Mouse (Mus musculus): ENCODE measurements around the gene Mill2.
"Not testable (repeated sequence)": the region's sequence is repeated elsewhere in the genome, so short reads cannot be mapped to it uniquely, and the experiment has no call there.

The Mill2 gene

DNA sequence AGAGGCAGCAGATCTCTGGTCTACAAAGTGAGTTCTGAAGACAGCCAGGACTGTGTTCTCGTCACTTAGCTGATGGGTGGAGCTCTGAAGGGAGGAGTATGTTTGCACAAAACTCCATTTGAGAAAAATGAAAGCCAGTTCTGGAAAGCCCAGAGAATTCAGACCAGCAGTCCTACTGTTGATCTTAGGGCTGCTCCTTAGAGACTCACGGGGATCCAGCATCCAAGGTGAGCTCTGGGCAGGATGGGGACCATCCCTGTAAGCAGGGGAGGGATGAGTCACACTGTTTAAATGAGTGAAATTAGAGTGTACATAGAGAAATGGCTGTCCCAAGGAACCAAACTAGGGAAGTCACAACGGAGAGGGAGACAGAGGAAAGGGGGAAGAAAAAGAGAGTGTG lies at the start of gene Mill2:
Mill2 (plus strand) TSS at position 102 of the 400 bp plus-strand sequence.
- no peak for DNase-seq

DNA sequence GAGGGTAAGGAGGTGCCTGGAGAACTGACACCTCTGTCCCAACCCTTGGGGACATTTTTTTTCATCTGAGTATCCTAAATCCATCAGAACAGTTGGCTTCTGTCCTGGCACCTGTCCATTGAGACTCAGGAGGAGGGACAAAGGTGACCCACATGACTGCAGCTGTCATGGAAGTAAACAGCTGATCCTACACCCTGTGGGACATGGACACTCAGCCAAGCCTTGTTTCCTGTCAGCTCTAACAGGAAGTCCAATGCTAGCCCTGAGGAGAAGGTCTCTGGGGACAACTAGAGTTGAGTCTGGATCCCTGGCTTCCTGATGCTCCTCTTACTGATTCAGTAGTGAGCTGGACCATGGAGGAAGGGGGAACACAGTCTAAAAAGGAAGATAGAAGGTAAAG lies 49.1 kb upstream of the Mill2 start:
- DNase-seq: not testable (repeated sequence)

DNA sequence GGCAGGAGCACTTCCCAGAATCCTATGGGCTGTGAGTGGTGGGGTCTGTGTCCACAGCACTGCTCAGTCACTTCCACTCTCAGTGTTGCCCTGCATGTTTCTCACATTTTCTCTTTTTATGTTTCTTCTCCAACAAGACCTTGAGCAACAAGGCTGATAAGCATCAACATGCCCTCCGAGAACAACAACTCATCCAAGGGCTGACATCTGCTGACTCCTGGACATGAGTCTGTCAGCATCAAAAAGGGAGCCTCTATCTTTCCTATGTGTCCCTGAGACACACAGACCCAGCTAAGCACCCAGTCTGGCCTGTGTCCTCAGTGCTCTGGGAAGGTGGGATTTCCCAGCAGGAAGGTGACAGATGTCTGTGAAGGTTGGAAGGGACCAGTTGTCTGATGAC lies 41.3 kb upstream of the Mill2 start, which contains the start of gene Psg19:
Psg19 (minus strand) TSS at position 101 of the 400 bp plus-strand sequence.
- DNase-seq: no peak

DNA sequence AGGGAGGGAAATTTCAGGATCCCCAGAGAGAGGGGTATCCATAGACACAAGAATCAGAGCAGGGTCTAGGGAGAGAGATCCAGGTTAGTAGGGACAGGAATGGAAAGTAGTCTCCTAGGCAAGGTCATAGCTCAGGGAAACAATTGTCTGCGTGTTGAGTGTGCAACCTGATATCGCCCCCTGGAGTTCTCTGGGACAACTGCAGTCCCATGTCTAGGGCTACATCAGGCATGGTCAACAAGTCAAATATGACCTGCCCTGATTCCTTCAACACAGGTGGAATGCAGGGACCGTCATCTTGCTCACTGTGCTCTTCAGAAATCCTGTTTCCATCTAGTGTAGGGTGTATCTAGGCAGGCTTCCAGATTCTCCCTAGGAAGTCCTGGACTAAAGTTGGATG lies 40.6 kb upstream of the Mill2 start:
- no peak for DNase-seq

DNA sequence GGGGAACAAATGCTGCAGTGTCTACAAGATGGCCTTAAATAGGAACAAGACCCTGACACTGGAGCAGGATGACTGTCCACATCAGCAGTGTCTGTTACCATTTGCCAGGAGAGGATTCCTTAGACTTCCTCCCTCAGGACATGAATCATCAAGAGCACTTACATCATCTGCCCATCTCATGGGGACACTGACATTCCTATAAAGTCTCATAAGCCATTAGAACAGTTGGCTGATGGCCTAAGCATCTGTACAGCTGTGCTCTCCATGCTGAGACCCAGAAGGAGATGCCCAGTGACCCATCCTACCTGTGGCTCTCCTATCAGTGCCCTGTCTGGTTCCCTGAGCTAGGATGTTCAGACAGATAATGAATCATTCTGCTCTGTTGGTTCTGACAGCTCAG lies 36.2 kb upstream of the Mill2 start:
- no peak for DNase-seq

DNA sequence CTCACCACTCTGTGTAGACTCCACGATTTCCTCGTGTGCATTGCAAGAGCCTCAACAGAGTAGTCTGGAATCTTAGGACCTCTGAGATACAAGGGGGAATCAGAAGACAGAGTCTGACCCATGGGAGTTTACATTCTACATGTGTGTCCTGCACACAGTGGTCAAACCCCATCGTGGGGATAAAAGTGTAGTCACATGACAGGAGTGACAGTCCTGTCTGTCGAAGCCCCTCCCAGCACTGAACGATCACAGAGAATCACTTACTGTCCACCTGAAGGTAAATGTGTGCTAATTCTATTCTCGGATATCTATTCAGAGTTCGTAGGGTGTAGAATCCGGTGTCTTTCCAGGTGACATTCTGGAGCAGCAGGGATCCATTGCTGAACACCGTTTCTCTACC lies 21.5 kb upstream of the Mill2 start:
- no peak for DNase-seq

DNA sequence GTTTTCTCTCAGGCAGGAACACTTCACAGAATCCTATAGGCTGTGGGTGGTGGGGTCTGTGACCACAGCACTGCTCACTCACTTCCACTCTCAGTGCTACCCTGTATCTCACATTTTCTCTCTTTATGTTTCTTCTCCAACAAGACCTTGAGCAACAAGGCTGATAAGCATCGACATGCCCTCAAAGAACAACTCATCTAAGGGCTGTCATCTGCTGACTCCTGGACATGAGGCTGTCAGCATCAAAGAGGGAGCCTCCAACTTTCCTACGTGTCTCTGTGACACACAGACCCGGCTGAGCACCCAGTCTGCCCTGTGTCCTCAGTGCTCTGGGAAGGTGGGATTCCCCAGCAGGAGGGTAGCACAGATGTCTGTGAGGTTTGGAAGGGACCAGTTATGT lies 18.3 kb upstream of the Mill2 start, which contains the start of gene Psg17:
Psg17 (minus strand) TSS at position 101 of the 400 bp plus-strand sequence.
- no peak for DNase-seq

DNA sequence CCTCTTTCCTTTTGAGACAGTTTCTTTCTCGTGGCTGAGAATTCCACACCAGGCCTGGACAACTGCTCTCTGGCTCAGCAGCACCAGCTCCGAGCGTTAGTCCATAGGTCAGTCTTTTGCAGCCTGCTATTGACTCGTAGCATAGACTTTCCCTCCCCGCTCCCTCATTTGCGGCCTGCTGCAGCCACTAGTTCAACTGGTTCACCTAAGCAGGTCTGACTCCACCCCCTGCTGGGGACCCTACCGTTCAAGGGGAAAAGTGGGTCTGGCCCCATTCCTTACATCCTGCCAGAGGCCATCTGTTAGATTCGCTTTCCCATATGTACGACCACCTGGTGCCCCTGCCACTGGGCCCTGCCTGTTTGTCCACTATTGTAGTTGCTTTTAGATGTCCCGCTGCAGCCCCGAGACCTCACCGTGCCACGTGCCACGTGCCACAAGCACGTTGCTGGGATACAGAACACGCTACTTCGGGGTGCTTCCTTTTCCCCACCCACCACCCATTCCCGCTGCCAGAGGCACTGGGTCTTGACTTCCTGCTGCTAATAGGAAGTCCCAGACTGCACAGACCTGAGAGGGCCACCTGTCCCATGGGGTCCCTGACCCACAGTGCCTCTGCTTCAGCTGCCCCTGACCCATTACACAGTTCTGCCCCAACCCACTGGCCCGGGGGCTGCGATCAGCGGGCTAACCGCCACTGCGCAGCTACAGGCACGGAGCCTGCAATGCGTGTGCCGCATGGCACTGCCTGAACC lies 11.8 kb upstream of the Mill2 start:
- no peak for DNase-seq

DNA sequence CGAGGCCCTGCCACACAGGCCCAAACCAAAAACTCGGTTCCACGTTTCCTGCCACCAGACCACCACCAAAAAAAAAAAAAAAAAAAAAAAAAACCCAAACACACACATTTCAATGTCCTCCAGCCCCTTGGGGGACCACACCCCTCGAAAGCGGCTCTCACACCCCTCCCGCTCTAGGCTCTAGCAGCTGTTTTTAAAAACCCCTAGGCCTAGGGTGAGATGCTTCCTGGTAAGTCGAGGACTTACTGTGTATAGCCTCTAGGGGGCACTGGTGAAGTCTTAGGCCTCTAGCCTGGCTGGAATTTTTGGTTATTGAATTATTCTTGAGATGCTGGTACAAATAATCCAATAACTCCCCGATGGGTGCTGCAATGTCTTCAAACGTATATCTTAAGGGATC lies 11.2 kb upstream of the Mill2 start:
- no peak for DNase-seq

DNA sequence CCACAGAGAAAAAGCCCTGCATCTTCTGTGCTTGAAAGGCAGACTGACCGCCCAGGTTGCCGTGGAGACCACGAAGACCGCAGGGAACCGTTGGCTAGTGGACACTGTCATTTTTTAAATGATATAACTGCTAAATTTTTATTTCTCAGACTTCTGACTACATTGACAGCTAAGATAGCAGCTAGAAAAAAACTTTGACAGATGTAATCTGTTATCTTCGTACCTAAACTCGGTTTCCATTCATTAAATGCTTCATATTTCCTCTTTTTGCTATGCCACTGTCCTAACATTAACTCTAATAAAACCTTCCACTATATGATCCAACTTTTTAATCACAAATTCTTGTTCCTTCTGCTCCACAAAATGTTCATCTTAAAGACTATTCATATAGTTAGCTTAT lies 10.2 kb upstream of the Mill2 start:
- DNase-seq: no peak

DNA sequence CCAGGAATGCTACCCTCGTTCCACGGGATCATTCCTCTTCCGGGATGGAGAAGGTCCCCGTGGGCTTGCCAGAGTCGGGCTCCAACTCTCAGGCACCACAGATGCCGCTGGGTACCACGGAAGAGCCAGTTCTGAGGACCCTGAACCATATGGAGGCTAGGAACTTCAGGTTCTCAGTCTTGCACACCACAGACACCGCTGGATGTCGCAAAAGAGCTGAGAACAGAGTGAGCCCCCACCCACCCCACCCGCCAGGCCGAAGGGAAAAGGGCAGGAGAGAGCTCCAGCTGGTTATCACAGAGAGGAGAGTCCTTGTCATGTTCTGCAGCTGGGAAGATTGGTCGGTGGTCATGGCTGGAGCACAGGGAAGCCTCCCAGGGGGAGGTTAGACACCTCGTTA lies 7.5 kb upstream of the Mill2 start:
- DNase-seq: no peak

DNA sequence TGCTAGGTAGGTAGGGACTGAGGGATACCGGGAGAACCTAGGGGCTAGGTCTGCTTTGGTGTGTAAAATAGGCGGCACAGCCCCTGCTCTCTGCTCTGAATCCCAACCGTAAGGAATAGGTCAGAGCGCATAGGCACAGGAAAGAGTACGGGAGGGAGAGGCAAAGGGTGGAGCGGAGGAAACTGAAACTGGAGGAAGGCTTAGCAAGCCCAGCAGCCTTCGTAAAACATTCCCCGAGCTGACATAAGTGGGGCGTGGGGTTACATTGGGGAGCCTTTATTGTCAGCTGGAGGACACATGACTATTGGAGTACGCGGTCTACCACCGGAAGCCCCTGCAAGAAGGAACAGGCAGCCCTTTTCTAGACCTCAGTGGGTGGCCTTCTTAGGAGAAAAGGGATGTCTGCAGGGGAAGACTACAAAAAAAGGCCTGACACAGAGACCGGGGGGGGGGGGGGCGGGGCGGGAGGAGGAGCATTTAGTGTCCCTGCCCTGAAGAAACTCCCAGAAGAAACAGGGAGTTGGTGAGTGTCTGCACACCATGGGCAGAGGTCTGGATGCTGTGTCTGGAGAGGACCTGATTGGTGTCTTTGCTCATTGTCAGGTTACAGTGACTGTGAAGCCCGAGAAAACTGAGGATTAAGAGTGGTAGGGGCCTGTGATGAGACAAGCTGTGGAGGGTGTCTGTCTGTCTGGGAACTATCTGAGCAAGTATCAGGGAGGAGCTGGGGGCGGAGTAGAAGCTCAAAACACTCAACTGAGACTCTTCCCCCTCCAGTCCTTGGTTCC lies 814 bp downstream of the Mill2 start:
- DNase-seq: peak; percentile 10

DNA sequence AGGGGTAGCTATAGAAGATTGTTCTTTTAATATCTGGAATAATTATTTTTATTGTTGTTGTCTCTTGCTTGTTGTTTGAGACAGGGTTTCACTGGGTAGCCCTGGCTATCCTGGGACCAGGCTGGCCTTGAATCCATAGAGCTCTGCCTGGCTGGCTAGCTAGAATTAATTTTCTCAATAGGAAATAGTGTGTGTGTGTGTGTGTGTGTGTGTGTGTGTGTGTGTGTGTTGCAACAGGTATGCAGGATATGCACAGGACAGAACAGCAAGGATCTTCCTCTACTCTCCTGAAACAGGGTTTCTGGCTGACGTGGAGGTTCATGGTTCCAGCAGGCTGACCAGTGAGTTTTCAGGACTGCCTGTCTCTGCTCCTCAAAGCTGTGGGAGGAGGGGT lies 1.4 kb downstream of the Mill2 start:
- no peak for DNase-seq

DNA sequence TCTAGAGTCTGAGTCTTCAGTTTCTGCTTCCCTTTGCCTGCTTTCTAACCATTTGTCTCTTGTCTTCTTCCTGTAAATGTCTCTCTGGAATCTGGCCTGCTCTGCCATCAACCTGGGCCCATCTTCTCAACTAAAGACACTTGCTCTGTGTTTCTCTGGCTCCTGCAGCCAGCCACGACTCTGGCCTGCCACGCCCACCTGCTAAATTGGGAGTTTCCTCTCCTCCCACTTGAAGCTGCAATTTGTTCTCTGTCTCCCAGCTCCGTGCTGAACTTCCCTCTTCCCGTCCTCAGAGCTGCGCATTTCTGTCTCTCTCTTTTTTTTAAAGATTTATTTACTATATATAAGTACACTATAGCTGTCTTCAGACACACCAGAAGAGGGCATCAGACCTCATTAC lies 5.0 kb downstream of the Mill2 start:
- no peak for DNase-seq

DNA sequence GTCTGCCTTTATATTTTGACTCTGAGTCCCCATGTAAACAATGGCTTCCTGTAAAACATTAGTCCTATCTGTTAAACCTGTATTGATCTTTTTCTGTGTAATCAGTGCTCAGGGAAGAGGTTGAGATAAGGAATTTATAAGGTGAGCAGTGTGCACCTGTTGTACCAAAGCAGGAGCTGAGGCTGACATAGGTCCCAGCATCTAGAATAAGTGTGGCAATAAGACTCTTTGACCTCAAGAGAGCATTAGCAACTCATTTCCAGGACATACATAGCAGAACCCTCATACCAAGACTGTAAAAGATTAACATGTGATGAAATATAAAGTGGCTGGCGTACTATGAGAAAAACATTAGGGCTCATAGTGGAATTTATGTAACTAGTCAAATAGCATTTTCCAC lies 8.6 kb downstream of the Mill2 start:
- no peak for DNase-seq

DNA sequence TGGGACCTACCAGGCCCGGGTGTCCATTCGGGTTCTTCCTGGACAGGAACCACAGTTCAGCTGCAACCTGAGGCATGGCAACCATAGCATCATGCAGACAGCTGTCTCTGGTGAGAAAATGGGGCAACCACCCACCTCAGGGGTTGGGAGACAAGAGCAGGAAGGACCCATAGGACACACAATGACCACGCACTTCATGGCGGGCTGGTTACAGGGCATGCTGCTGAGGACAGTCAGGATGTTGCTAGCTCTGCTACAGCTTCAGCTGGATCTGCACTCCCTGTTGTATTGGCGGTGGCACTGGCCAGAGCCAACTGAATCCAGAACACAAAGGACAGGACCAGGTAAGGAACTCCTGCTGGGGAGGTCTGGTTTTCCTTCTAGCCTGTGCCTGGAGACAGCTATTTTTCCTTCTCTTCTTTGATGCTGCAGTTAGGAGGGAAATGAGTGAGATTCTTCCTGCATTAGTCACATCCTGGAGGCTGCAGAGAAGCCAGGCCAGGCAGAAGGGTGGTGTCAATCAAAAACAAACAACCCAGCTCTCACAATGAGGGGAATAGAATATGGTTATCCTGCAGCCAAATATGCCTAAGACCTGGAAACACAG lies 18.6 kb downstream of the Mill2 start:
- DNase-seq: no peak

DNA sequence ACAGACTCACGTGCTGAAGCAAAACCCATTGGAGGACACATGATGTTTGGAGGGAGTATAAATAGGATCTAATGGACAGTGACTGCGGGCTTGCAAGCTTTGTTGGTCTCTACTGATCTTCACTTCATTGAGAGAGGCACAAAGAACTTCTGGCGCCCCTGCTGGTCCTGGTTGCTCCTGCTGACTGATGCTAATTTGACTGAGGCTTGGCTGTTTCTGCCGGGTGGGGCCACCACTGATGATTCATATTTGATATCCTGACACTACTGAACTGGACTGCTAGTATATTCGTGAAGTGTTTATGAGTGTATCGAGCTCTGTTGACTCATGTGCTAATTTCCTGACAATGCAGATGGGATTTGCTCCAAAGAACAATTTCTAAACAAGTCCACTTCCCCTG lies 23.0 kb downstream of the Mill2 start:
- DNase-seq: no peak

DNA sequence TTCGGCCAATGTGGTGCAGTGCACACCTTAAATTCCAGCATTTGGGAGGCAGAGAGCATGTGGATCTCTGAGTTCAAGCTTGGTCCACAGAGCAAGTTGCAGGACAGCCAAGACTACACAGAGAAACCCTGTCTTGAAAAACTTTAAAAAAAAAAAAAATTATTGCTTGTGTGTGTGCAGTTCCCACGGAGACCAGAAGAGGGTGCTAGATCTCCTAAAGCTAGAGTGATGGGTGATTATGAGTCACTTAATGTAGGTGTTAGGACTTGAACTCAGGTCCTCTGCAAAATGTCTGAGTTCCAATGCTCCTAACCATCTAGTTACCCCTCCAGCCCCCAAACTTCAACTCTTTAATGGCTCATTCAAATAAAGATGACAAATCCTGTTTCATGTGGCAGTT lies 28.7 kb downstream of the Mill2 start:
- no peak for DNase-seq

DNA sequence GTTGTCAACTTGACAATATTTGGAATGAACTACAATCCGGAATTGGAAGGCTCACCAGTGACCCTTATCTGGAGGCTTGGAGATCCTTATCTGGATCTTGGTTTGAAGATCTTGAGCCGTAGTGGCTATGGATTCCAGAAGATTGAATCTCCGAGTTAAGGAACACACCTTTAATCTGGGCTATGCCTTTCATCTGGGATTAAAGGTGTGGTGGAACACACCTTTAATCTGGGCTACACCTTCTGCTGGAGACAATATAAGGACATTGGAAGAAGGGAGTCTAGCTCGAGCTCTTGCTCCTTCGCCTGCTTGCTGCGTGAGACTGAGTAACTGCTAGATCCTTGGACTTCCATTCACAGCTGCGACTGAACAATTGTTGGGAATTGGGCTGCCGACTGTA lies 31.3 kb downstream of the Mill2 start, which contains the start of gene Pglyrp1:
Pglyrp1 (plus strand) TSS at position 301 of the 400 bp plus-strand sequence.
- DNase-seq: not testable (repeated sequence)

DNA sequence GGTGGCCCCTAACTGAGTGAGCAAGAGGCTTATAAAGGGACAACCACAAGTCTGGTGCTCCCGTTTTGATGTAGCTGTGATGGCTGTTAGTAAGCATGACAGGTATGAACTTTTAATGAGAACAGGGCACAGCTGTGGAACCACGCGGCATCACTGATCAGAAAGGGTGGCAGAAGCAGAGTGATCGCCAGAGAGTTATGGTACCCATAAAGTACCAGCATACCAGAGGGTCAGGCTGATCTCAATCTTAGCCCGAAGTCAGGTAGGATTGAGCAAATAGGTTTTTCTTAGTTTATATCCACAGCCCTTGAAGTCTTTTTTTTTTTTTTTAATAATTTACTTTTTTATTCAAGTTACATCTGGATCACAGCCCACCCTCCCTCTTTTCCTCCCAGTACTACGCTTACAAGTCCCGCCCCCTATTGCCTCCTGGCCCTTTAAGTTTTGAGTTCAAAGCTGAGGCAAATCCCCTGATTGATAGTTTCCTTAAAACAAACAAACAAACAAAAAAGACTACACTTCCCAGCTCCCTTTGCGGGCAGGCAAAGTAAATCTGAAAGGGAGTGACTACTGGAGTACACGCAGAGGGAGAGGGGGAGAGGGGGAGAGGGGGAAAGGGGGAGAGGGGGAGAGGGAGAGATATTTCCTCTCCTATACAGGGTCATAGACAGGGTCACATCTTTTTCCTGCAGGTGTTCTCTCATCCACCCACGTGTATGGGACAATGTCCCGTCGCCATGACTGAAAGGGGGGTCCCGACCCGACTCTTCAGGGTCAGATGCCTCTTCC lies 32.4 kb downstream of the Mill2 start:
- DNase-seq: no peak

DNA sequence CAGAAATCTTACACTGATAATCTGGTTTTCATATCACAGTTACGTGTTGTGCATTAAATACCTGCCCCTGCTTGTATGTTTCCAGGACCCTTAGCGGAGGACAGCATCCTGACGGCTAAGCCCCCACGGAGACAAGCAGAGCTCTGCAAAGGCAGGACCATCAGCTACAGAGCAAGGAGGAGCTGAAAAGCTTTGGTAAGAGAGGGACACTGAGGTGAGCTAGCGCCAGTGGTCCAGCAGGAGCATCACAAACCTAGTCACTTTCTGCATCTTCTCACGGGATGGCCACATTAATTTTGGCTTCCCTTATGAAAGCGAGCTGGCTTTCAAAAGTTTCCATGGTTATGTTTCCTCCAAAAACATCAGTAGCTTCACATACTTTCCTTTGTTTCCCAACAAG lies 33.0 kb downstream of the Mill2 start:
- no peak for DNase-seq

DNA sequence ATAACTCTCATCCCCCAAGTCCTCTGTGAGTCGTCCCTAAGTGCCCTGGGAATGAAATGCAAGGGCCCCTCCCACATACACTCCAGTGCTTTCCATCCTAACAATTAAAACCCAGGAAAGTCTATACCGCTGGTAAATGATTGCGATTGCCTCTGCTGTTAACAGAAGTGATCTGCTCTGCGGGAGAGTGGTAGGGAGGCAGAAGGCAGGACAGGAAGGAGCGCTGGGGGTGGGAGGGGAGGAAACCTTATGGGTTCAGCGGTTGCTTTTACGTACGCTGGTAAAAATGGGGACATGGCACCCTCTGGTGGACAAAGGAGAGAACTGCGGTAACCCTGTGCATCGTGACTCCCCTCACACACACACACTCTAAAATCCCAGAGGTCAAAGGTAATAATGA lies 33.5 kb downstream of the Mill2 start:
- DNase-seq: peak; percentile 55

DNA sequence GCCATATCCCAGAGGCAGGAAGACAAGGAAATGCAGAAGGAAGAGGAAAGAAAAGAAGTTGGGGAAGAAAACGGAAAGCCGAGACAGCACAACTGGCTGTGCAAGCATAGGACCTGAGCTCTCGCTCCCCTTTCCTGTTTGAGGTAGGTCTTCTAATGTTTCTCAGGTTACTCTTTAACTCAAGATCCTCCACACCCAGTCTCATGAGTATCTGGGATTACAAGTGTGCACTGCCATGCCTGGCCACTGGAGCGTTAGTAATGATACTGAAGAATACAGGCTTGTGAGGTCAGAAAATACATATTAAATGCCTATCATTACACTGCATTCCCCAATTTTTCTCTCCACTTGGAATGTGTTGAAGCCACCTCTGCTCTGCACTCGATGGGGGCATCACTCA lies 35.6 kb downstream of the Mill2 start:
- no peak for DNase-seq
